Mouse (Mus musculus) midbrain, embryonic 15.5 days (tissue): ENCODE results near the gene Gzmc. TPM values are rescaled to one million over a fixed set of nuclear protein-coding genes. Genes with fewer than 3 reads are reported as not detected.
"Not testable (repeated sequence)": the region's sequence is repeated elsewhere in the genome, so short reads cannot be mapped to it uniquely, and the experiment has no call there.

Experiments used
- ATAC-seq: fragments of 200-750 bp; cut with Nextera tagmentation; replicated peaks from 2 replicates; pipeline ENCODE4 v1.8.0; 2017; ENCODE audit warnings: moderate TSS enrichment
- H3K27ac ChIP-seq: fragments of 300-500 bp; sonication (generic); 2 replicates; pipeline ENCODE4 v1.5.1; 2015; ENCODE audit warnings: mild to moderate bottlenecking, inconsistent platforms
- H3K27me3 ChIP-seq: fragments of 300-500 bp; sonication (generic); replicated peaks from 2 replicates; pipeline ENCODE4 v1.6.1; 2015; ENCODE audit warnings: inconsistent platforms
- H3K36me3 ChIP-seq: fragments of 300-500 bp; sonication (generic); replicated peaks from 2 replicates; pipeline ENCODE4 v1.6.1; 2015; ENCODE audit warnings: inconsistent platforms
- H3K4me1 ChIP-seq: fragments of 300-500 bp; sonication (generic); 2 replicates; pipeline ENCODE4 v1.6.1; 2015; ENCODE audit warnings: inconsistent platforms
- H3K4me2 ChIP-seq: fragments of 300-500 bp; sonication (generic); 2 replicates; pipeline ENCODE4 v1.6.1; 2015; ENCODE audit warnings: inconsistent platforms, mild to moderate bottlenecking, moderate library complexity
- H3K4me3 ChIP-seq: fragments of 300-500 bp; sonication (generic); 2 replicates; pipeline ENCODE4 v1.5.1; 2015; ENCODE audit warnings: mild to moderate bottlenecking, inconsistent platforms
- H3K9ac ChIP-seq: fragments of 300-500 bp; sonication (generic); 2 replicates; pipeline ENCODE4 v1.6.1; 2015; ENCODE audit warnings: mild to moderate bottlenecking, inconsistent platforms
- H3K9me3 ChIP-seq: fragments of 300-500 bp; sonication (generic); 2 replicates; pipeline ENCODE4 v1.6.1; 2016; ENCODE audit warnings: inconsistent platforms
- WGBS: fragments of 180-500 bp; shearing (Covaris S2); methylation state at CpG from one replicate; pipeline ENCODE4 v1.1.7; 2015; ENCODE audit warnings: mixed read lengths; 5-methylcytosine and 5-hydroxymethylcytosine counted together
- polyA plus RNA-seq: library from polyadenylated mRNA; unstranded; fragments of >200 nt; fragmentation: Nextera tagmentation; extraction: Ambion mirVana; gene quantifications from 2 replicates; pipeline ENCODE4 v1.2.1, GENCODE M21; 2015

The Gzmc gene
- not detected in 2 replicates for polyA plus RNA-seq

DNA sequence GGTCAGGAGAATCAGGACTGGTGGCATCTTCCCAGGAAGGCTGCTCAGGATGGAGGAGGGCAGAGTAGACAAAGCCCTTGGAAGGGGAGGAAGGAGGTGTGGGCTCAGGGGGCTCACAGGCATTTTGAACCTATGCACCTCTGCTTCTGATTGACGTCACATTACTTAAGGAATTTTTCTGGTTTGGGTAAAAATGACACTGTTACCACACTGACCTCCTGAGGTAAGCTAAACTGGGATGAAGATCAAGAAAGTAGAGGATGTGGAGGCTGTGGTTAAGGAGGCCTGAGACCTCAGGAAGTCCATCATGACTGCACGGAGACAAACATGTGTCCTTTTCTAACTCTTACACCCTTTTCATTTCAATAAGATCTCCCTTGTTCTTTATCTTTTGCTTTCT, at the start of gene Gzmc:
TSS of gene Gzmc (minus strand) at position 101 of the 400 bp plus-strand sequence.
- Histone ChIP-seq H3K27ac (no peak within 1 kb of the TSS), H3K4me3 (no peak within 1 kb of the TSS), H3K27me3 (no peaks in the 10 kb centered on the region), H3K9ac (no peak within 1 kb of the TSS), H3K36me3 (no peaks in the 10 kb centered on the region), H3K4me1 (no peaks in the 10 kb centered on the region), H3K4me2 (no peak within 1 kb of the TSS), H3K9me3 (no peaks in the 10 kb centered on the region)
- ATAC-seq = no peak
- WGBS = 83% methylated on average over 2 of the region's 2 CpGs

DNA sequence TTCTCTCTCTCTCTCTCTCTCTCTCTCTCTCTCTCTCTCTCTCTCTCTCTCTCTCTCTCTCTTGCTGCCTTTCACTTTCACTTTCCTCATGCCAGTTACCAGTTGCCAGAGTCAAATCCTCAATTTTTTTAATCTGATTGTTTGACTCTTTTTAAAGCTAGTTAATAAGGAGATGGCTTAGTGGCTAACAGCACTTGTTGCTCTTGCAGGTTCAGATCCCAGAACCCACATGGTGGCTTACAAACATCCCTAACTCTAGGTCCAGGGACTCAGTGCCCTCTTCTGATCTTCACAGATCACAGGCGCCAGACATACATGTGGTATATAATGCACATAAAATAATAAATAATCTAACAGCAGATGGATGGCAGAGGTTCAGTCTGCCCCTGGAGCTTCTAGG, 49.4 kb upstream of the Gzmc start:
- ATAC-seq = no peak
- 95% methylated on average over 1 of the region's 1 CpGs for WGBS

DNA sequence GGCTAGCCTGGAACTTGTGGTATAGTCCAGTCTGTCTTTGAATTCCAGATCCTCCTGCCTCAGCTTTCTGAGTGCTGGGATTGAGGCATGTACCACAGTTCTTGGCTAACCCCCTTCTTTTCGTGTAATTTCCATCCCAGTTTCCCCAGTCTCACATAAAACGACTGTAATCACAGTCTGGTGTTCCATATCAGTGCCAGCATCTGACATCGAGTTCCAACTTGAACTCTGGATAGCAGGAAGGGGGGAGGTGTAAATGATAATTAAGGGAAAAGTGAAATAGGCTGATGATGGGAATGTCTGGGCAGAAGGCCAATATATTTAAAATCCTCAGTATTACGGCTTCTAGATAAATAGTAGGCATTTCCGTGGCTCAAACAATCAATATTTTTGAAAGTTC, 46.6 kb upstream of the Gzmc start:
- WGBS = 69% methylated on average over 5 of the region's 5 CpGs
- Histone ChIP-seq H3K4me1 (no peaks in the 10 kb centered on the region), H3K27ac (no peak overlapping the region), H3K9me3 (no peaks in the 10 kb centered on the region), H3K9ac (no peak overlapping the region), H3K27me3 (no peaks in the 10 kb centered on the region), H3K4me3 (no peak overlapping the region), H3K36me3 (no peaks in the 10 kb centered on the region), H3K4me2 (no peak overlapping the region)
- no peak for ATAC-seq

More for the DNA sequence above, 49.4 kb upstream of the Gzmc start:
- Histone ChIP-seq H3K4me2 (no peak overlapping the region), H3K27me3 (no peaks in the 10 kb centered on the region), H3K27ac (no peak overlapping the region), H3K9ac (no peak overlapping the region), H3K9me3 (no peaks in the 10 kb centered on the region), H3K36me3 (no peaks in the 10 kb centered on the region), H3K4me3 (no peak overlapping the region), H3K4me1 (no peaks in the 10 kb centered on the region)

DNA sequence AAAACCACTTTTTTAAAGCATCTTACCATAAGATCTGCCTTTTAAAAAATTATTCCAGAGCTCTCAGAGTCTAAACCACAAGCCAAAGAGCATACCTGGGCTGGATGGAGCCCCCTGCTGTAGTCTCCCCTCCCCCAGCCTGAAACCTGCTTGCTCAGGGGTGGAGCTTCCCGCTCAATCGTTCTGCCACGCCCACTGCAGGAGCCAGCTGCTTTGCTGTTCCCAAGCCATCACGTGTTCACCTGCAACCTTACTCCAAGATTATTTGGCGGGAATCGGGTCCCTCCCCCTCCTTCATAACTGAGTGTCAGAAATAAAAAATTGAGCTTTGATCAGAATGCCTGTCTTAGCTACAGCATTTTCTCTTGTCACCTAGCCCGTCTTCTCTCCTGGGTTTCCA, 44.2 kb upstream of the Gzmc start:
- not testable (repeated sequence) for H3K4me2 ChIP-seq, H3K36me3 ChIP-seq, H3K27me3 ChIP-seq, H3K4me3 ChIP-seq, H3K27ac ChIP-seq, H3K9ac ChIP-seq, ATAC-seq, H3K9me3 ChIP-seq, H3K4me1 ChIP-seq
- 55% methylated on average over 7 of the region's 7 CpGs for WGBS

DNA sequence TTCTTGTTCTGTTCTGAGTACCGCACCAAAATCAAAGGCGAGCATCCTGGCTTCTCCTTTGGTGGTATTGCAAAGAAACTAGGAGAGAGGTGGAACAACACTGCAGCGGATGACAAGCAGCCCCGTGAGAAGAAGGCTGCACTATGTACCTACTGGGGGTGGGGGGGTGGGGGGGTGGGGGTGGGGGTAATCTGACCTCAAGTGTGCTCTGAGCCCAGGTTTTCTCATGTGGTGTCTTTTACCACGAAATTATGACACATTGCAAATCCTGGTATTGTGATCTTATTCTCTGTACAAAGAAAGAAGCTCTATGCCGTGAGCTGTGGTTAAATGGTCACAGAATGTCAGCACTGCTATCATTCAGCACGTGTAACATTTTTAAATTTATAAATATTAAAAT, 41.6 kb upstream of the Gzmc start:
- H3K4me2 ChIP-seq, H3K9me3 ChIP-seq, H3K9ac ChIP-seq, ATAC-seq, H3K27ac ChIP-seq, H3K36me3 ChIP-seq, H3K4me1 ChIP-seq, H3K27me3 ChIP-seq, H3K4me3 ChIP-seq: not testable (repeated sequence)
- WGBS = 88% methylated on average over 7 of the region's 7 CpGs

DNA sequence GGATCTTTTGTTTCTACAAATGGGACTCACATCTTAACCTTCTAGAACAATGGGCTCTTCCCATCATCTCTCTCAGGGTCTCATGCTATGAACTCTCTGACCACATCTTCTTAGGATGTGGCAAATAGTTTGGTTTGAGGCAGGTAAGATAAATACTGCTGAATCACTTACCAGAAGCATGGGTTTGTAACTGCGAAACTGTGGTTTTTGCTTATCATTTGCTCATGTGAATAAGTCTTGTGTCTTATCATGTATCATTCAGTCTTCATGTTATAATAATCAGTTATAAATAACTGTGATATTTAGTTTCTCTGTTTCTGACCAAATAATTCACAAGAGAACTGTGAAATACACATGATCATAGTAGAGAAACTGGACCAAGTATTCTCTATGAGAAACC, 31.7 kb upstream of the Gzmc start:
- Histone ChIP-seq H3K4me1 (no peaks in the 10 kb centered on the region), H3K27ac (no peak overlapping the region), H3K9ac (no peak overlapping the region), H3K27me3 (no peaks in the 10 kb centered on the region), H3K4me2 (no peak overlapping the region), H3K4me3 (no peak overlapping the region), H3K9me3 (no peaks in the 10 kb centered on the region), H3K36me3 (no peaks in the 10 kb centered on the region)
- WGBS = 98% methylated on average over 1 of the region's 1 CpGs
- no peak for ATAC-seq

DNA sequence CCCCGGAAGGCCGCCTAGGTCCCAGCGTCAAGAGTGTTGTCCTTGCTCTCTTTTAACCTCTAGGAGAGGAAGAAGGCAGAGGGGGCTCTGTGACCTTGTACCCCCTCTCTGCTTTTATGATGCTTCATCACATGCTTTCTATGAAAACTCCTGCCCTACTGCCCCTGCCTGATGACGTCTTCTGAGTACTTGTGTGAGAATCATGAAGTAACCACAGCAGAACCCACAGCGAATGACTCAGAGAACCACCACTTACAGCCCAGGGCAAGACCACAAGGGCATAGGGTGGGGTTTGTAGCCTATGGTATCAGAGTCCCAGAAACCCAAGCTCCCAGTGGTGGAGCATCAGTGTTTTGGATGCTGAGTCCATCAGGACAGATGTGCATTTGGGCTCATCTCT, 27.7 kb upstream of the Gzmc start, which contains the start of gene Gzmb:
TSS of gene Gzmb (minus strand) at position 108 of the 400 bp plus-strand sequence.
- H3K4me3 ChIP-seq = no peak within 1 kb of the TSS
- WGBS = 92% methylated on average over 5 of the region's 5 CpGs
- H3K4me1 ChIP-seq = no peaks in the 10 kb centered on the region
- no peak for ATAC-seq
- H3K9me3 ChIP-seq = no peaks in the 10 kb centered on the region
- H3K4me2 ChIP-seq = no peak within 1 kb of the TSS
- H3K27me3 ChIP-seq = no peaks in the 10 kb centered on the region
- H3K27ac ChIP-seq = no peak within 1 kb of the TSS
- no peak within 1 kb of the TSS for H3K9ac ChIP-seq
- H3K36me3 ChIP-seq = no peaks in the 10 kb centered on the region

DNA sequence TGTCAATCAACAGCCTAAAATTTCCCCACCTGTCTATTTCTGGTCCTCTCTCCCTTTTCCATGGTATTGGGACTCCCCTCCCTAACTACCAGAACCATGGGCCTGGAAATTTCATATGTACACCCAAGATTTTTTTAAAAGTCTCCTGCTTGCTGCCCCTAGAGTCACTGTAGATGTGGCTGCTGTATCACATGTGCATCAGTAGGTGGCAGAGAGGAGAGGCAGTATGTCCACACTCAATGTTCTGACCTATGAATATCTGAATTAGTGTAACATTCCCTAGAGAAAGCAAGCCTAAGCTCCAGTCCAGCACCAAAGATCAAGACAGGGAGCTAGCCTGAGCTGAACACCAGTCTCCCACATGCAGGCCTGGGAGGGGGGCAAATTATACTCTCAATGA, 6.0 kb upstream of the Gzmc start:
- Histone ChIP-seq H3K4me3 (no peak overlapping the region), H3K36me3 (no peaks in the 10 kb centered on the region), H3K27ac (no peak overlapping the region), H3K4me1 (no peaks in the 10 kb centered on the region), H3K9me3 (no peaks in the 10 kb centered on the region), H3K9ac (no peak overlapping the region), H3K27me3 (no peaks in the 10 kb centered on the region), H3K4me2 (no peak overlapping the region)
- no peak for ATAC-seq

DNA sequence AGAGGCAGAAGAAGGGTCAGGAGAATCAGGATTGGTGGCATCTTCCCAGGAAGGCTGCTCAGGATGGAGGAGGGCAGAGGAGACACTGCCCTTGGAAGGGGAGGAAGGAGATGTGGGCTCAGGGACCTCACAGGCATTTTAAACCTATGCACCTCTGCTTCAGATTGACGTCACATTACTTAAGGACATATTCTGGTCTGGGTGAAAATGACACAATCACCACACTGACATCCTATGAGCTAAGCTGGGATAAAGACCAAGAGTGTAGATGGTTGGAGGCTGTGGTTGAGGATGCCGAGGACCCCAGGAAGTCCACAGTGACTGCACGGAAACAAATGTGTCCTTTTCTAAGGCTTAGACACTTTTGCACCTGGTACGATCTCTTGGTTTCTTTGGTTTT, 23.1 kb downstream of the Gzmc start, which contains the start of gene Gzmf:
TSS of gene Gzmf (minus strand) at position 101 of the 400 bp plus-strand sequence.
- Histone ChIP-seq H3K4me1 (no peaks in the 10 kb centered on the region), H3K4me3 (no peak within 1 kb of the TSS), H3K27ac (no peak within 1 kb of the TSS), H3K4me2 (no peak within 1 kb of the TSS), H3K36me3 (no peaks in the 10 kb centered on the region), H3K9ac (no peak within 1 kb of the TSS), H3K27me3 (no peaks in the 10 kb centered on the region), H3K9me3 (no peaks in the 10 kb centered on the region)
- ATAC-seq = no peak
- 83% methylated on average over 4 of the region's 4 CpGs for WGBS

DNA sequence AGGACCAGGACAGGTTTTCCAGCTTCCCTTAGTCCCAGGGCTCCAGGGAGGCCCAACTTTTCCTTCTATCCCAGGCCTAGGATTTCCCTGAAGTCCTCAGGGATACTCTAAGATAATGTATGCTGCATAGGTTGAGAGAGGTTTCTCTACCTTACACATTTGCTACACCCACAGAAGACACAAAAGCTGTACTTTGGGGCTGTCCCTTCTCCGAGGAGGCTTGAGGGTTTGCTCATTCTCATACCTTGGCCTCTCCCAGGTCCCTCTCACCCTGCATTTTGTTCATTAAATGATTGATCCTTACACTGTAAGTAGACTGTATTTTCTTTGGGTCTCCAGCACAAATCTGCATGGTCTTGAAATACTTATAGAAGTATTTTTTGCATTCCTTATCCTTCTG, 28.8 kb downstream of the Gzmc start:
- no peaks in the 10 kb centered on the region for H3K9me3 ChIP-seq
- no peaks in the 10 kb centered on the region for H3K36me3 ChIP-seq
- no peaks in the 10 kb centered on the region for H3K4me1 ChIP-seq
- no peak overlapping the region for H3K27ac ChIP-seq
- no peak overlapping the region for H3K4me3 ChIP-seq
- no peaks in the 10 kb centered on the region for H3K27me3 ChIP-seq
- no peak overlapping the region for H3K9ac ChIP-seq
- H3K4me2 ChIP-seq = no peak overlapping the region
- no peak for ATAC-seq
- WGBS = 72% methylated on average over 1 of the region's 1 CpGs

DNA sequence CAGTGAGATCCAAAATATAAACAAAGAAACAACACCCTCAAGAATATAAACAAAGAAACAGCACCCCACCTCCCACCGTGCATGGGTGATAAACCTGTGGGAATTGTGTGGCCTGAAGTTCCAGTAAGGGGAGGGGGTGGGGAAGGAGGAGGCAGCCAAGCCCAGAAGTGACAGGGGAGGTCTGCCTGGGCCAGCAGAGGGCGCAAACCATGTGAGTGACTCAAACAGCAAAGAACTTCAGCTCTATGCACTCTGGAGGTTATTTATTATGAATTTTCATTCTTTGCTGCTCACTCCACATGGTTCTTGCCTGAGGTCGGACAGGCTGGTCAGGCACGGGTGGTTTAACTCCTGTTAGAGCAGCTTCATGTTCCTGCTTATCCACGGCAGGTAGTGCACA, 29.4 kb downstream of the Gzmc start:
- not testable (repeated sequence) for H3K27ac ChIP-seq, H3K36me3 ChIP-seq, H3K9me3 ChIP-seq, H3K4me3 ChIP-seq, ATAC-seq, H3K4me1 ChIP-seq, H3K4me2 ChIP-seq, H3K9ac ChIP-seq, H3K27me3 ChIP-seq
- WGBS = 34% methylated on average over 5 of the region's 5 CpGs

DNA sequence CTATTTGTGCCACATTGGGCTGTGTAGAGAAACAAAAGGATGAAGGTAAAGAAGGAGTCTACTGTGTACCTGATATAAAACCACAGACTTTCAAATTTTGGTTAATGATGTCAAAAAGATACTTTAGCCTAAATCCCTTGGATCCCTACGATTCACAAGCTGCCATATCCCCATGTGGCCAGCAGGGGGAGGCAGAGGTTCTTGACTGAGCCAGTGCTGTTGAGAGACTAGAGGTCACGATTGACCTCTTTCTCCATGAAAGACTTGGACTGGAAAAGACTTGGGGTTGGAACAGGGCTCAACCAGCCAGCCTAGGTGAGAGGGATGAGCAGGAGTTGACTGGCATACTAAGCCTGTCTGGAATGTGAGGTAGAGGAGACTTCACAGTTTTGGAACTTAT, 30.5 kb downstream of the Gzmc start:
- Histone ChIP-seq H3K4me1 (no peaks in the 10 kb centered on the region), H3K9me3 (no peaks in the 10 kb centered on the region), H3K9ac (no peak overlapping the region), H3K4me3 (no peak overlapping the region), H3K36me3 (no peaks in the 10 kb centered on the region), H3K27ac (no peak overlapping the region), H3K27me3 (no peaks in the 10 kb centered on the region), H3K4me2 (no peak overlapping the region)
- WGBS = 11% methylated on average over 2 of the region's 2 CpGs
- ATAC-seq = no peak

DNA sequence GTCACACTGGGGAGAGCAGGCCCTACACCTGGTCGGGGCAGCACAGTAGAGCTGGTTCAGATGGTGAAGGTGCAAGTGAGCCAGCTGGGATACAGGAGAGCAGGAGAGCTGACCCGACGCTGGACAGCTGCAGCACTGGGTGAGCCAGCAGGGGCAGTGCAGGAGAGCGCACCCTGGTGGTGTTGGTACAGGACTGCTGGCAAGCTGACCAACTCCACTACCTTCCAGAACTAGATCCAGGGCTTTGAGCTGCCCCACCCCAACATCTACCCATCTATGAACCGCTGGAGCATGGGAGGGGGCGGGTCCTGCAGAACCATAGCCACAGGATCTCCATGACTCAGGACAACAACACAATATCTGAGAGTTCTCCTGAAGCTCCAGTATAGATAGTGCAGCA, 47.5 kb downstream of the Gzmc start:
- WGBS = 56% methylated on average over 6 of the region's 6 CpGs

DNA sequence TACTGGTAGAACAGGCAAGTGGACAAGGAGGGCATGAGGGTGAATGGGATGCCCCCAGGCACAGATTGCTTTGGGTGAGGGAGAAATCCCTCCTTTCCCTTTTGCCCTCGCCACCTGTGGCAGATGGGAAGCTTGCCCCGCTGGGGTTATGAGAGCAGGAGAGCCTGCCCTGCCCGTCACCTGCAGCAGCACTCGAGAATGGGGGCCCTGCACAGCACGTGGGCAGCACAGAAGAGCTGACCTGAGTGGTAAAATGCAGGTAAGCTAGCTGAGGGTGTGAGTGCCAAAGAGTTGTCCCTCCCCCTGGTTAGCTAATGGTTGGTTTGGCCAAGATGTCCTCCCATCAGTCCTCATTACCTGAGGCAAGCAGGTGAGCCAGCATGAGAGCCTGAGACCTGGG, 47.9 kb downstream of the Gzmc start:
- H3K36me3 ChIP-seq = no peaks in the 10 kb centered on the region
- H3K4me3 ChIP-seq = no peak overlapping the region
- no peak overlapping the region for H3K9ac ChIP-seq
- no peak for ATAC-seq
- no peaks in the 10 kb centered on the region for H3K27me3 ChIP-seq
- H3K4me2 ChIP-seq = no peak overlapping the region
- WGBS = 79% methylated on average over 5 of the region's 5 CpGs
- H3K27ac ChIP-seq = no peak overlapping the region
- no peaks in the 10 kb centered on the region for H3K4me1 ChIP-seq
- H3K9me3 ChIP-seq = no peaks in the 10 kb centered on the region

More for the DNA sequence above, 47.5 kb downstream of the Gzmc start:
- Histone ChIP-seq H3K9ac (no peak overlapping the region), H3K4me1 (no peaks in the 10 kb centered on the region), H3K4me2 (no peak overlapping the region), H3K4me3 (no peak overlapping the region), H3K27ac (no peak overlapping the region), H3K9me3 (no peaks in the 10 kb centered on the region), H3K27me3 (no peaks in the 10 kb centered on the region), H3K36me3 (no peaks in the 10 kb centered on the region)
- ATAC-seq = no peak
